ENCODE assay signal across 10 mouse cellular contexts in genomic region chr4:141325636-141326035, GRCm38 (mm10). TPM values are rescaled to one million over a fixed set of nuclear protein-coding genes. Genes with fewer than 3 reads are reported as not detected.
DNase-seq lines count a peak whose midpoint lies in the region; ATAC-seq and TF ChIP-seq lines count a peak whose summit lies in the region.
"Had no signal": no experiment of that assay in that cellular context is flagged by ENCODE, and none has a peak within 500 bp of the region (broad histone marks: within the 10 kb centered on the region; RNA-seq: fewer than 3 reads in every experiment).

No protein-coding gene starts in this region.

- H3K4me3 ChIP-seq in gastrocnemius, adult 2 months: no peak overlapping the region
- no peak overlapping the region for H3K4me3 ChIP-seq in embryonic facial prominence, embryonic 10.5 days
- no peak overlapping the region for H3K4me3 ChIP-seq in heart, embryonic 13.5 days
- H3K4me3 ChIP-seq: midbrain, embryonic 15.5 days had no signal

- ATAC-seq in heart, embryonic 13.5 days (ENCODE audit: extremely low read depth, insufficient number of reproducible peaks, low FRiP score, low TSS enrichment): no peak
- ATAC-seq: midbrain, embryonic 15.5 days had no signal

- peak overlapping the region; percentile 44 for H3K9ac ChIP-seq in heart, embryonic 13.5 days
- H3K9ac ChIP-seq: midbrain, embryonic 15.5 days had no signal

- intact Hi-C loops in gastrocnemius, adult 2 months (cut with DNase I): no loop called here
- intact Hi-C loops in left cerebral cortex, postnatal 25 days (cut with DNase I): no loop called here

- no peaks in the 10 kb centered on the region for H3K27me3 ChIP-seq in embryonic facial prominence, embryonic 10.5 days (replicated peaks; ENCODE audit: low read depth, poor library complexity, severe bottlenecking)
- no peaks in the 10 kb centered on the region for H3K27me3 ChIP-seq in heart, embryonic 13.5 days (replicated peaks)
- H3K27me3 ChIP-seq: midbrain, embryonic 15.5 days had no signal

- no peaks in the 10 kb centered on the region for H3K9me3 ChIP-seq in embryonic facial prominence, embryonic 10.5 days
- no peaks in the 10 kb centered on the region for H3K9me3 ChIP-seq in heart, embryonic 13.5 days
- H3K9me3 ChIP-seq: midbrain, embryonic 15.5 days had no signal

- peaks cover 42% of the 10 kb centered on the region for H3K36me3 ChIP-seq in embryonic facial prominence, embryonic 10.5 days (replicated peaks)
- peaks cover 72% of the 10 kb centered on the region for H3K36me3 ChIP-seq in heart, embryonic 13.5 days
- H3K36me3 ChIP-seq: midbrain, embryonic 15.5 days had no signal

- DNase-seq in gastrocnemius, adult 2 months: no peak
- no peak for DNase-seq in gastrocnemius, adult 18-20 months (ENCODE audit: low spot score)
- DNase-seq in embryonic facial prominence, embryonic 10.5 days (ENCODE audit: low spot score): no peak
- peak; percentile 33 to 56 for DNase-seq in kidney, postnatal 4 days
- DNase-seq in left cerebral cortex, postnatal 25 days (ENCODE audit: low spot score in 2 of 2): no peak
- no peak for DNase-seq in layer of hippocampus, adult 9-11 months
- no peak for DNase-seq in embryo, embryonic 11 days
- DNase-seq: cerebellum, adult 9-10 months had no signal

- no peak for TF ChIP-seq CTCF in gastrocnemius, adult 2 months (IDR thresholded peaks at IDR 0.05)

- H3K27ac ChIP-seq in gastrocnemius, adult 2 months: peak overlapping the region; percentile 71
- peak overlapping the region; percentile 45 for H3K27ac ChIP-seq in embryonic facial prominence, embryonic 10.5 days (replicated peaks)
- peak overlapping the region; percentile 77 for H3K27ac ChIP-seq in heart, embryonic 13.5 days (replicated peaks)
- H3K27ac ChIP-seq: midbrain, embryonic 15.5 days had no signal

- H3K4me1 ChIP-seq in embryonic facial prominence, embryonic 10.5 days: peaks cover 24% of the 10 kb centered on the region
- H3K4me1 ChIP-seq in heart, embryonic 13.5 days: peaks cover 31% of the 10 kb centered on the region
- H3K4me1 ChIP-seq: midbrain, embryonic 15.5 days had no signal

- WGBS in embryonic facial prominence, embryonic 10.5 days: 34% methylated on average over 15 of the region's 15 CpGs
- WGBS in heart, embryonic 13.5 days: 21% methylated on average over 15 of the region's 15 CpGs

- H3K4me2 ChIP-seq in heart, embryonic 13.5 days: 0 out of 2 replicates have a peak overlapping the region, but pooled peaks have one; percentile 14
- H3K4me2 ChIP-seq: midbrain, embryonic 15.5 days had no signal

RNA-seq across cellular contexts. Expression of gene Epha2, which starts 24.6 kb away (rescaled TPM):
- total RNA-seq in gastrocnemius, adult 2 months (2021): 1 to 10 TPM; 1.8 to 2.6 TPM
- total RNA-seq in gastrocnemius, adult 18-20 months (2021): 1 to 10 TPM; 1.6 to 2.9 TPM
- polyA plus RNA-seq in embryonic facial prominence, embryonic 10.5 days (2016; fragmentation: Nextera tagmentation; extraction: Ambion mirVana): 2.4 and 3.0 TPM in 2 replicates
- polyA plus RNA-seq in heart, embryonic 13.5 days (2015; fragmentation: Nextera tagmentation; extraction: Ambion mirVana): 4.0 and 4.3 TPM in 2 replicates
- total RNA-seq in left cerebral cortex, postnatal 25 days (2021): 1 to 10 TPM in 1 of 2 experiments, under 1 TPM in 1; 0.82 to 1.2 TPM

RNA-seq across cellular contexts. Expression of gene Fam131c, which starts 42.4 kb away (rescaled TPM):
- total RNA-seq in gastrocnemius, adult 2 months (2021): under 1 TPM in 1 of 2 experiments, not detected in 1; 0.20 TPM
- under 1 TPM; 0.16 to 0.31 TPM for total RNA-seq in gastrocnemius, adult 18-20 months (2021)
- polyA plus RNA-seq in embryonic facial prominence, embryonic 10.5 days (2016; fragmentation: Nextera tagmentation; extraction: Ambion mirVana): 0.28 and 0.44 TPM in 2 replicates
- 1.2 TPM in 2 replicates for polyA plus RNA-seq in heart, embryonic 13.5 days (2015; fragmentation: Nextera tagmentation; extraction: Ambion mirVana)
- total RNA-seq in left cerebral cortex, postnatal 25 days (2021): 1 to 10 TPM; 3.1 to 3.5 TPM

Comparison
In these comparisons a context has a peak if more than half of its experiments do, and no peak if none do; other contexts are left out.
1. DNase-seq: peak in kidney, postnatal 4 days (2 of 2); none in gastrocnemius, adult 2 months (single experiment), gastrocnemius, adult 18-20 months (single experiment), embryonic facial prominence, embryonic 10.5 days (single experiment), left cerebral cortex, postnatal 25 days (0 of 2), layer of hippocampus, adult 9-11 months (single experiment) and embryo, embryonic 11 days (single experiment).
2. Peak in every context shown above with its lines, with median percentiles within 50 percentile points of each other: H3K27ac ChIP-seq.